Mouse (Mus musculus) myocyte (in vitro differentiated cells): Measurements from ENCODE around the gene Ccnd3.

Experiments used
- E2F4 ChIP-seq: IDR thresholded peaks from one replicate; pipeline ENCODE4 v1.6.1; 2011; ENCODE audit warnings: mild to moderate bottlenecking, control low read depth, moderate library complexity; ENCODE audit not compliant: insufficient read depth
- MAX ChIP-seq: IDR thresholded peaks from one replicate; pipeline ENCODE4 v1.6.1; 2011; ENCODE audit warnings: low read depth, mild to moderate bottlenecking, control low read depth
- MYOD1 ChIP-seq, 3 experiments: IDR thresholded peaks; one replicate each; pipeline ENCODE4 v1.6.1; 2011; ENCODE audit warnings: control low read depth in 2 of 3, low read depth in 2 of 3, mild to moderate bottlenecking in 2 of 3, moderate library complexity in 1 of 3; ENCODE audit not compliant: insufficient read length in 2 of 3, control insufficient read depth in 1 of 3
- MYOG ChIP-seq, 3 experiments: IDR thresholded peaks; one replicate each; pipeline ENCODE4 v1.6.1; 2011; ENCODE audit warnings: control low read depth in 2 of 3, low read depth in 2 of 3, mild to moderate bottlenecking in 2 of 3; ENCODE audit not compliant: insufficient read length in 2 of 3, control insufficient read depth in 1 of 3, insufficient read depth in 1 of 3
- POLR2A ChIP-seq: IDR thresholded peaks from one replicate; pipeline ENCODE4 v1.6.1; 2011; ENCODE audit warnings: low read depth, mild to moderate bottlenecking, control low read depth, moderate library complexity; ENCODE audit not compliant: insufficient read length
- POLR2AphosphoS2 ChIP-seq: IDR thresholded peaks from one replicate; pipeline ENCODE4 v1.6.1; 2011; ENCODE audit warnings: low read depth, control low read depth; ENCODE audit not compliant: insufficient read length
- REST ChIP-seq: IDR thresholded peaks from one replicate; pipeline ENCODE4 v1.6.1; 2011; ENCODE audit warnings: mild to moderate bottlenecking, control low read depth, moderate library complexity; ENCODE audit not compliant: insufficient read depth, insufficient read length
- SRF ChIP-seq: IDR thresholded peaks from one replicate; pipeline ENCODE4 v1.6.1; 2011; ENCODE audit warnings: low read depth; ENCODE audit not compliant: control insufficient read depth, insufficient read length
- TCF12 ChIP-seq: IDR thresholded peaks from one replicate; pipeline ENCODE4 v1.6.1; 2011; ENCODE audit warnings: mild to moderate bottlenecking, control low read depth; ENCODE audit not compliant: poor library complexity, insufficient read depth, severe bottlenecking
- USF1 ChIP-seq: IDR thresholded peaks from one replicate; pipeline ENCODE4 v1.6.1; 2011; ENCODE audit warnings: low read depth, mild to moderate bottlenecking, control low read depth, moderate library complexity

DNA sequence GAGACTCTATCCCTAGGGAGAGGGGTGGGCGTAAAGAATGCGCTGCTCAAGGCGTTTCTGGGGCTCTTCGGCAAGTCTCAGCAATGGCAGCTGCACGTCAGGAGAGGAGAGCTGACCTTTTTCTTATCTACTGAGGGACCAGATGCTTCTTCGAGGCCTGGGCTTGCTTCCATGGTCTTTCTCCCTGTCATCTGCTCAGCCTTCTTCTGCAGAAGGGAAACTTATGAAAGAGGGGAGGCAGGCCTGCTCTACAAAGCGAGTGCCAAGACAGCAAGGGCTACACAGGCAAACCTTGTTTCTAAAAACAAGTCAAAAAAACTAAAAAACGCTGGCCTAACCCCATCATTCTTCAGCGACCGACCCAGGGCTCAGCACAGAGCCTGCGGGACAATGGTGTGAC, 70.0 kb downstream of the Ccnd3 start:
- TF ChIP-seq POLR2A (no peak), REST (no peak), USF1 (no peak), POLR2AphosphoS2 (no peak), TCF12 (no peak), MAX (no peak), E2F4 (no peak), MYOD1 (IDR thresholded peaks at IDR 0.05; ENCODE audit: control insufficient read depth in 1 of 3, insufficient read length in 2 of 3, low read depth in 2 of 3) (peak in 1 of 3 experiments; percentile 13), MYOG (IDR thresholded peaks at IDR 0.05; ENCODE audit: control insufficient read depth in 1 of 3, insufficient read depth in 1 of 3, insufficient read length in 2 of 3, low read depth in 2 of 3) (no peak), SRF (no peak)
